Mouse (Mus musculus) ES-CJ7 (cell line): ENCODE data around the gene Irf2.
"Not testable (repeated sequence)": the region's sequence is repeated elsewhere in the genome, so short reads cannot be mapped to it uniquely, and the experiment has no call there.

ENCODE experiments used
- DNase-seq: peaks from one replicate; pipeline ENCODE4 v3.0.0; 2011; ENCODE audit warnings: low read depth, low spot score

Gene Irf2

DNA sequence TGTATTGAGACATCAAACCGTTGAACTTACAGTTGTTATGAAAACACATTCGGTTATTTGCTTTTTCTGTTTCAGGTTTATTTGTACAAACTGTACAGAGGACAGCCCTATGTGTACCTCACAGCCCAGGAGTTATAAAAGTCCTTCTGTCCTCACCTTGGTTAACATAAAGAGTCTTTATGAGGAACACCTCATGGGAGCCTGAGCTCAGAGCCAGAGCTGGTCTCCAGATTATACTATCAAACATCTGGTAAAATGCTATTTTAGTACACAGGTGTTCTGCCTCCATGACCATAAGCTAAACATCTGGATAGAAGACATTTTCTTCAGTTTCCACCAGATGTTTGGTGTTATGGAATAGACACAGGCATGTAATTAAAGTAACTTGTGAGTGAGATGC, 13.1 kb upstream of the Irf2 start:
- DNase-seq: no peak

DNA sequence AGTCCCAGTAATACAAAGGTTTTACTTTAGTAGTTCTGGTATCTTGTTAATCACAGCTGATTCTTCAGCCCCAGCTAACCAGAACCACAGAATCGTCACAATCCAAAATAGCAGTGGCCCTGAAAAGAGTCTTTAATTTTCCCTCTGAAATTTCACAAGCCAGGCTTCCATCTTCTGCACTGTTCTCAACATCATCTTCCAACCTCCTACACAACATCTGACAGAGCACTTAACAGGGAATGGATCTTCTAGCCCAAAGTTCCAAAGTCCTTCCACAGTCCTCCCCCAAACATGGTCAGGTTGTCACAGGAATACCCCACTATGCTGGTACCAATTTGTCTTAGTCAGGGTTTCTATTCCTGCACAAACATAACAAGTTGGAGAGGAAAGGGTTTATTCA, 9.9 kb upstream of the Irf2 start:
- DNase-seq: not testable (repeated sequence)

GRCm38 (mm10) chr8:46732381-46732915, 7.1 kb upstream of the Irf2 start:
- DNase-seq: no peak

GRCm38 (mm10) chr8:46733603-46734002, 5.9 kb upstream of the Irf2 start:
- DNase-seq: no peak

DNA sequence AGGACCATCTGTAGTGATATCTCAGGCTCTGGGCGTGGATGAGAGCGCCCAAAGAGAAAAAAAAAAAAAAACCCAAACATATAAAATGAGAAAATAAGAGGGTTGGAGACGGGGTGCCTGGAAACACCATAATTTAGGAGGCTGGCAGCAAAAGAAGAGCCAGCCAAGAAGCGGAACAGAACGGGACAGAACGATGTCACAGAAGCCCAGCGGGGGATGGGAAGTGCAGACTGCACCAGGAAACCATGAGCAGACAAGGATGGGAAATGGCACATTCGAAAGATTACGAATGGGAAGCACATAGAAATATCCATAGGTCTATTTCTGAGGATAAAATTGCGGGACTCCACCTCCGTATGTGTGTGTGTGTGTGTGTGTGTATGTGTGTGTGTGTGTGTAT, 4.0 kb upstream of the Irf2 start:
- no peak for DNase-seq

DNA sequence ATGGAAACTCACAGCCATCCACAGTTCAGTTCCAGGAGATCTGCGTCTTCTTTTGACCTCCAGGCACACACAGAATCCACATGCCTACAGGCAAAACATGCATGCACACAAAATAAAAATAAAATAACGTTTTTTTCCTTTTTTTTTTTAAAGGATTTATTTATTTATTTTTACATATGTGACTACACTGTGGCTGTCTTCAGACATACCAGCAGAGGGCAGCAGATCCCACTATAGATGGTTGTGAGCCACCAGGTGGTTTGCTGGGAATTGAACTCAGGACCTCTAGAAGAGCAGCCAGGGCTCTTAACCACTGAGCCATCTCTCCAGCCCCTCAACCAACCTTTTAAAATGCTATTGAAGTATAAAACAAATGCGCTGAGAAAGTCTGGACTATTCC, 3.3 kb upstream of the Irf2 start:
- peak; percentile 51 for DNase-seq

- DNase-seq: no peak
Measured at GRCm38 (mm10) chr8:46737421-46737820, 2.1 kb upstream of the Irf2 start.

DNA sequence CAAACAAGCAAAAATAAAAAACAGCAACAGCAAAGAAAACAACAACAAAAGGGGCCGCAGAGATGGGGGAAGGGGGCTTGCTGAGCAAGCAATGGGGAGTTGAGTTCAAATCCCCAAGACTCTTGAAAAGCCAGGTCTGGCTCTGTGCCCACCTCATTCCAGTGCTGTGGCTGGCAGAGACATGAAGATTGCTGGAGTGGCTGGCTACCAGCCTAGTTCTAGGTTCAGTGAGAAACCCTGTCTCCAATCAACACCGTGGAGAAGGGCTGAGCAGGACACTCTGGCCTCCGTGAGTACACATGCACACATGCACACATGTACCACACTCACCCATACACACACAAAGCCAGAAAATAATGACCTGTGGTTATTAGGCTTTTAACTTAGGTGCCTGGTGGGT, 1.6 kb upstream of the Irf2 start:
- DNase-seq: no peak

- DNase-seq: peak; percentile 20
Measured at GRCm38 (mm10) chr8:46738601-46739000, 931 bp upstream of the Irf2 start.

DNA sequence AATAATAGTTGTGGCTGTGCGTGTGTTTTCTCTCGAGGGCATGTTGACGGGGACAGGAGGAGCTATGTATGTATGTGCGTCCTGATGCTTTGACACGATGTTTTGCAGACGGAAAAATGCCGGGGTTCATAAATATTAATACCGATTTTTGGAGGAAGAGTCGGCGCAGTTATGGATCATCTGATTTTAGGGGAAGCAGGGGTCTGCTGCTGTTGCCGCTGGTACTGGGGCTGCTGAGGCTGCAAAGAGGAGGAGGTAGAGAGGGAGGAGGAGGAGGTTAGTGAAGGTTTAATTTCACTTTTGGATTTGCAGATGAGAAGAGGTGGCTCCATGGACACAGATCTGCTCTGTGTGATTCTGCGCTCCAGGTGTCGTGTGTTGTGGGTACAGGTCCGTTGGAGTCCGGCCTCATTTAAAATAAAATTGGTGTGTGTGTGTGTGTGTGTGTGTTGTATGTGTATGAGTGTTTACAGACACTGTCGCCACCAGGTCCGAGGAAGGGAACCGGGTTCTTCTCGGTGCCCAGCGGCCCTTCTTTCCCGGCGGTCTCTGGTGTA, 502 bp downstream of the Irf2 start:
- DNase-seq: peak; percentile 14

DNA sequence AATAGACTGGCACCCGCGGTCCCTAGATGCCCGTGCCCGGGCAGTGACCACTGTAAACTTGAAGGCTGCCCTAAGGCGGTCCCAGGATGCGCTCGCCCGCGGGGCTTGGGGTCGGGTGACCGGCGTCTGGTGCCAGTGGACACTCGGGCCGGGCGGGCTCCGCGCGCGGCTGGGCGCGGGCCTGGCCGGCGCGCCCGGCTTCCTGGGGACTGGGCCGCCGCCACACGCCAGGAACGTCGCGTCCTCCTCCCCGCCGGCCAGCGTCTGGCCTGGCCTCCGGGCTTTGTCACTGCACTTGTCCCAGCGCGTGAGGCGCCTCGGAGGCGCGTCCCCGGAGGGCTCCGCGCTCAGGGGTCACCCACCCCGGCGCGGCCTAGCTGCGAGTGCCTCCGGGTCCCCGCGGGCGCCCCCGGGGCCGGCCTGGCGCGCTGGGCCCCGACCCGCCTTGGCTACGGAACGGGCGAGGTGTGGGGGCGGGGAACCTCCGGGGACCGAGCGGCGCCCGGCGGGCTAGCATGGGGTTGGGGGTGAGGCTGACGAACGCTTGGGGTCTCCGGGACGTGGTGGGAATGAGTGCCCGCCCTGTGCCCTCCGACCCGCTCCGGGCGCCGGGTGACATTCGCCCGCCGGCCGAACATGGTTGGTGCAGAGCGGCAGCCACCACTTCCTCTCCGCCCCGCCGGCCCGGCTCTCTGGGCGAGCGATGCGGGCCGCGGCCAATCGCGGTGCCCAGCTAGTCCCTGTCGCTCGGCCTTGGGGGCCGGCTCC, 1.2 kb downstream of the Irf2 start:
- DNase-seq: no peak

- peak; percentile 52 for DNase-seq
Measured at GRCm38 (mm10) chr8:46741281-46741791, 1.8 kb downstream of the Irf2 start.

- DNase-seq: no peak
Measured at GRCm38 (mm10) chr8:46741991-46742690, 2.6 kb downstream of the Irf2 start.

- DNase-seq: no peak
Measured at GRCm38 (mm10) chr8:46742691-46743082, 3.2 kb downstream of the Irf2 start.

- no peak for DNase-seq
Measured at GRCm38 (mm10) chr8:46745464-46745863, 5.9 kb downstream of the Irf2 start.

GRCm38 (mm10) chr8:46747311-46747980, 7.9 kb downstream of the Irf2 start:
- no peak for DNase-seq

GRCm38 (mm10) chr8:46750000-46750399, 10.5 kb downstream of the Irf2 start:
- DNase-seq: no peak

- no peak for DNase-seq
Measured at GRCm38 (mm10) chr8:46750566-46750965, 11.0 kb downstream of the Irf2 start.

- DNase-seq: no peak
Measured at GRCm38 (mm10) chr8:46751151-46751550, 11.6 kb downstream of the Irf2 start.

DNA sequence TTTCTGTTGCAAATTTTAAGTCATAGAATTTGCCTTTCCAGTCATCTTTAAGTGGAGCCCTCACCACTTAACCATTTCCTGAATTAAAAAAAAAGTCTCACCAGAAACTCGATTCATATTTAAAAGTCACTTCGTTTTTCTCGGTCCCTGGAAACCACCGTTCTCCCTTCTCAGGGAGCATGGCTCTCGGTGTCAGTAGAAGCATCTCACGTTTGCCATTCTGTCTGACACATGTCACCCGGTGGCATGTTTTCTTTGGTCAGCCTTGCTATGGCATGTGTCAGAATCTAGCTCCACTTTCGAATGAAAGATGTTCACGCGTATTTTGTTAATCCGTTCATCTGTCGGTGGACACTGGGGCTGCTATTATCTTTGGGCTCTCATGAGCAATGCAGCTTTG, 13.5 kb downstream of the Irf2 start:
- DNase-seq: no peak

- DNase-seq: no peak
Measured at GRCm38 (mm10) chr8:46754355-46754754, 14.8 kb downstream of the Irf2 start.
